Mouse (Mus musculus) brown adipose tissue, adult 24 weeks (tissue): Measurements from ENCODE around the gene Ric8a. TPM values are rescaled to one million over a fixed set of nuclear protein-coding genes. Genes with fewer than 3 reads are reported as not detected.

Source experiments
- H3K27ac ChIP-seq: fragments of 200-500 bp; replicated peaks from 2 replicates; pipeline ENCODE4 v1.5.1; 2012; ENCODE audit warnings: low read depth, mild to moderate bottlenecking, low read length
- H3K4me1 ChIP-seq: fragments of 200-500 bp; 2 replicates; pipeline ENCODE4 v1.6.1; 2012; ENCODE audit warnings: low read length, mixed read lengths; ENCODE audit not compliant: control insufficient read depth, insufficient read depth, insufficient read length
- H3K4me3 ChIP-seq: fragments of 200-500 bp; 2 replicates; pipeline ENCODE4 v1.5.1; 2012; ENCODE audit warnings: low read depth, mild to moderate bottlenecking, low read length, moderate library complexity; ENCODE audit not compliant: insufficient read depth
- polyA plus RNA-seq: library from polyadenylated mRNA; stranded (reverse); fragments of >200 nt; gene quantifications from 2 replicates; pipeline ENCODE4 v1.2.4, GENCODE M21; 2012; ENCODE audit not compliant: missing spikeins, insufficient read depth, insufficient read length

Ric8a gene
- polyA plus RNA-seq, 1 experiment: 15.5 TPM

- H3K27ac ChIP-seq: no peak overlapping the region
- no peaks in the 10 kb centered on the region for H3K4me1 ChIP-seq
- H3K4me3 ChIP-seq: no peak overlapping the region
These were observed 17.2 kb upstream of the Ric8a start for GRCm38 (mm10) chr7:140839556-140839955.

- Histone ChIP-seq H3K27ac (no peak overlapping the region), H3K4me1 (no peaks in the 10 kb centered on the region), H3K4me3 (no peak overlapping the region)
These were observed 15.7 kb upstream of the Ric8a start for GRCm38 (mm10) chr7:140840750-140841735.

- no peak overlapping the region for H3K4me3 ChIP-seq
- H3K4me1 ChIP-seq: no peaks in the 10 kb centered on the region
- H3K27ac ChIP-seq: no peak overlapping the region
These were observed 13.0 kb upstream of the Ric8a start for GRCm38 (mm10) chr7:140843806-140844205.

GRCm38 (mm10) chr7:140844905-140845665 lies 11.7 kb upstream of the Ric8a start, which contains the start of gene Scgb1c1:
Gene Scgb1c1, plus strand, starts transcription at chr7:140845547.
- Histone ChIP-seq H3K4me3 (no peak within 1 kb of the TSS), H3K27ac (no peak within 1 kb of the TSS), H3K4me1 (no peaks in the 10 kb centered on the region)

- Histone ChIP-seq H3K4me3 (no peak overlapping the region), H3K27ac (no peak overlapping the region), H3K4me1 (no peaks in the 10 kb centered on the region)
These were observed 11.1 kb upstream of the Ric8a start for GRCm38 (mm10) chr7:140845683-140846082.

- no peak overlapping the region for H3K4me3 ChIP-seq
- no peak overlapping the region for H3K27ac ChIP-seq
- no peaks in the 10 kb centered on the region for H3K4me1 ChIP-seq
These were observed 10.1 kb upstream of the Ric8a start for GRCm38 (mm10) chr7:140846676-140847075.

- Histone ChIP-seq H3K27ac (no peak within 1 kb of the TSS), H3K4me3 (no peak within 1 kb of the TSS), H3K4me1 (0 out of 2 replicates have a peak, but pooled peaks cover under 1% of the 10 kb centered on the region)
These were observed 8.8 kb upstream of the Ric8a start, which contains the start of gene Odf3 for GRCm38 (mm10) chr7:140847755-140848580. Gene Odf3, plus strand, starts transcription at chr7:140847805.

GRCm38 (mm10) chr7:140848591-140848990 lies 8.2 kb upstream of the Ric8a start:
- Histone ChIP-seq H3K4me3 (no peak overlapping the region), H3K27ac (no peak overlapping the region), H3K4me1 (peaks cover 4% of the 10 kb centered on the region)

GRCm38 (mm10) chr7:140851916-140852315 lies 4.8 kb upstream of the Ric8a start:
- Histone ChIP-seq H3K4me1 (peaks cover 13% of the 10 kb centered on the region), H3K27ac (peak overlapping the region; percentile 84), H3K4me3 (no peak overlapping the region)

GRCm38 (mm10) chr7:140853386-140853785 lies 3.4 kb upstream of the Ric8a start:
- H3K4me3 ChIP-seq: peak overlapping the region; percentile 0; the same call in 1 of the 2 replicates
- H3K27ac ChIP-seq: peak overlapping the region; percentile 99
- H3K4me1 ChIP-seq: peaks cover 17% of the 10 kb centered on the region

GRCm38 (mm10) chr7:140854483-140854882 lies 2.3 kb upstream of the Ric8a start:
- peak overlapping the region; percentile 99 for H3K27ac ChIP-seq
- H3K4me1 ChIP-seq: peaks cover 20% of the 10 kb centered on the region
- peak overlapping the region; percentile 85; the same call in 1 of the 2 replicates for H3K4me3 ChIP-seq

- peak overlapping the region; percentile 99 for H3K27ac ChIP-seq
- peak overlapping the region; percentile 85 for H3K4me3 ChIP-seq
- peaks cover 20% of the 10 kb centered on the region for H3K4me1 ChIP-seq
These were observed 1.6 kb upstream of the Ric8a start for GRCm38 (mm10) chr7:140855181-140855580.

- Histone ChIP-seq H3K4me3 (peak within 1 kb of the TSS; percentile 85), H3K27ac (peak within 1 kb of the TSS; percentile 99)
These were observed 635 bp upstream of the Ric8a start, which contains the start of gene Gm45785 for GRCm38 (mm10) chr7:140855860-140856784. Gene Gm45785, minus strand, starts transcription at chr7:140856331.

More at GRCm38 (mm10) chr7:140855860-140856784, 635 bp upstream of the Ric8a start, which contains the start of gene Gm45785:
- peaks cover 20% of the 10 kb centered on the region for H3K4me1 ChIP-seq
